Mouse (Mus musculus): ENCODE data around the gene Ndufaf7. TPM values are rescaled to one million over a fixed set of nuclear protein-coding genes. Genes with fewer than 3 reads are reported as not detected.

The Ndufaf7 gene
- polyA plus RNA-seq, 1 experiment from 2014 or later = 54.8 TPM

DNA sequence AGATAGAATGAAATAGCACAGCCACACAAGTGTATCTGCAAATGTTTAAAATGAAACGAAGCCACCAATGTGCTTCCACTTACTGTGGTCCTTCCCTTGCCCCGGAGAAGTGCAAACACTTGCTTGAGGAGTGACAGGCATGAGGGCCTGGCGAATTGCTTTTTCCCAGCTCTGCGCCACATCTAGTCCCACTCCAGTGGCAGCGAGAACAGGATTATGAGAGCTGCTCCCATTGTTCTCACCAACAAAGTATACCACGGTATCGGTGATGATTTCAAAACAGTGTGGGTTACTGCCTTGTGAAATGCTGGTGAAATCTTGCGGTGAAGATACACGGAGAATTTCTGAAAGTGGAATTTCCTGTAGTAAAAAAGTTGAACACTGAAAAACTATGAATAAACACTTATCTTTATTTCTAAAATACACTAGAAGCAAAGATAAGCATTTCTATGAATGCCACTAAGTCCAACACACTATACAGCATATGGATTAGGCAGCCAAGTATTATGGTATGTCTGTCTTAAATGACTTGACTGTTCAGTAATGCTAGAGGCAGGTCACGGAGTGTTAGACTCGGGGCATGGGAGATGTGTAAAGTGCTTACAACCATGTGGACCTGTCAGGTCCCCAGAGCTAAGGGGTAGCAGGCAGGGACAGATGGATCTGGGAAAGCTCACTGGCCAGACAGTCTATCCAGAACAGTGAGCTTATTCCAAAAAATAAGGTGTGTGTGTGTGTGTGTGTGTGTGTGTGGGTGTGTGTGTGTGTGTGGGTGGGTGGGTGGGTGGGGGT lies 29.4 kb downstream of the Ndufaf7 start:
- Histone ChIP-seq H3K4me2 (replicated peaks) (no peak overlapping the region), H3K36me3 (peaks cover 45% of the 10 kb centered on the region), H3K4me1 (no peaks in the 10 kb centered on the region), H3K27me3 (no peaks in the 10 kb centered on the region), H3K4me3 (no peak overlapping the region), H3K9me3 (no peaks in the 10 kb centered on the region), H3K27ac (replicated peaks) (no peak overlapping the region), H3K9ac (replicated peaks) (no peak overlapping the region)
- ATAC-seq (ENCODE audit: low FRiP score, low read depth) = no peak
- 91% methylated on average over 11 of the region's 11 CpGs for WGBS

DNA sequence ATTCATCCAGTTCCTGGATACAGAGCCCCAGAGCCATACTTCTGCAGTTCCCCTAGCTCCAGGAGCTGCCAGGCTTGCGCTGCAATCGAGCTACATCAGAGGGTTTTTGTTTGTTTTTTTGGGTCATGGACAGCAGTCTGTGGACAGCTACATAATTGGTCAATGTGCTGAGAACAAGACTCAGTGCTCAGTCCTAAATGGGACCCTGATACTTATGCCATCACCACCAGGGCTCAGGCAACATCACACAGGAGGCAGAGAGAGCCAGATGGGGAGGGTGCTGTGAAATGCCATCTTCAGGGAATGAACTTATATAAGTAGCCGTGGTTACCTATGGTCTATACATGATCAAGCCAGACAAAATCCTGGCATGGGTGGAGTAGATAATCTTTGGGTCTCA lies 31.6 kb downstream of the Ndufaf7 start:
- Histone ChIP-seq H3K4me1 (no peaks in the 10 kb centered on the region), H3K4me3 (no peak overlapping the region), H3K9me3 (no peaks in the 10 kb centered on the region), H3K27ac (replicated peaks) (no peak overlapping the region), H3K36me3 (peaks cover 46% of the 10 kb centered on the region), H3K27me3 (no peaks in the 10 kb centered on the region), H3K4me2 (replicated peaks) (no peak overlapping the region), H3K9ac (replicated peaks) (no peak overlapping the region)
- WGBS = 87% methylated on average over 3 of the region's 3 CpGs
- ATAC-seq (ENCODE audit: low FRiP score, low read depth) = no peak

DNA sequence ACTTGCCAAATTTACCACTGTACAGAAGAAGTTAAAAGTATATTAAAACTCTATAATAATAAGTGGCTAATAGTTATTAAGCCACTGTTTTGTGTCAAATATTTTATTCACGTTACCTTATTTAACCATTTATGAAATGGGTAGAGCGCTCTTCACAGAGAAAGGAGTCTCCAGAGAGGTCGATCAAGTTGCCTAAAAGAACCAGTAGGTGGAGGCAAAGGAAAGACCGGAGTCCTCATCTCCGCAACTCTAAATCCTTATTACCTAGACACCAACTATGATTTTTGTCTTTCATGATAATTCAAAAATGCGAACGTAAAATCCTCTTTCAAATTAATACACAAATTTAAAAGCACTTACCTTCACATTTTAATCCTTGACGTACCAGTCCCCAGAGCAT lies 46.2 kb downstream of the Ndufaf7 start:
- Histone ChIP-seq H3K4me3 (no peak overlapping the region), H3K27ac (replicated peaks) (no peak overlapping the region), H3K9ac (replicated peaks) (no peak overlapping the region), H3K4me2 (replicated peaks) (no peak overlapping the region), H3K27me3 (no peaks in the 10 kb centered on the region), H3K9me3 (no peaks in the 10 kb centered on the region), H3K36me3 (peaks cover 27% of the 10 kb centered on the region), H3K4me1 (no peaks in the 10 kb centered on the region)
- WGBS = 94% methylated on average over 8 of the region's 8 CpGs
- no peak for ATAC-seq (ENCODE audit: low FRiP score, low read depth)

DNA sequence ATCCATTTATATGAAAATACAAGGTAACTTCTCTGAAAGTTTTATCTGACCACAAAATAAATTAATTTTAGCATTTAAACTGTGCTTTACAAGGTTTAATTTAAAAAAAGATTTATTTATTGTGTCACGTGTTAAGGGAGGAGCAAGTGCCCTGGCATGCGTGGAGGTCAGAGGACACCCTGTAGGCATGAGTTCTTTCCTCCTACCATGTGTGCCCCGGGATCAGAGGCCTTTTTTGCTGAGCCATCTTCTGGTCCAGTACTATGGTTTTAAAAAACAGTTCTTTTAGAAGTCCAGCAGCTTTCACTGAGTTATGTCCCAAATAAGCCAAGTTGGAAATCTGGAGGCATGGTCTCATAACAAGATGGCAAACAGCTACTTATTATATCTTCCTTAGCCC lies 46.8 kb downstream of the Ndufaf7 start:
- no peak overlapping the region for H3K4me2 ChIP-seq (replicated peaks)
- H3K4me3 ChIP-seq = no peak overlapping the region
- peaks cover 27% of the 10 kb centered on the region for H3K36me3 ChIP-seq
- no peaks in the 10 kb centered on the region for H3K27me3 ChIP-seq
- ATAC-seq (ENCODE audit: low FRiP score, low read depth) = no peak
- H3K9ac ChIP-seq (replicated peaks) = no peak overlapping the region
- no peak overlapping the region for H3K27ac ChIP-seq (replicated peaks)
- 93% methylated on average over 3 of the region's 3 CpGs for WGBS
- no peaks in the 10 kb centered on the region for H3K9me3 ChIP-seq
- H3K4me1 ChIP-seq = no peaks in the 10 kb centered on the region

DNA sequence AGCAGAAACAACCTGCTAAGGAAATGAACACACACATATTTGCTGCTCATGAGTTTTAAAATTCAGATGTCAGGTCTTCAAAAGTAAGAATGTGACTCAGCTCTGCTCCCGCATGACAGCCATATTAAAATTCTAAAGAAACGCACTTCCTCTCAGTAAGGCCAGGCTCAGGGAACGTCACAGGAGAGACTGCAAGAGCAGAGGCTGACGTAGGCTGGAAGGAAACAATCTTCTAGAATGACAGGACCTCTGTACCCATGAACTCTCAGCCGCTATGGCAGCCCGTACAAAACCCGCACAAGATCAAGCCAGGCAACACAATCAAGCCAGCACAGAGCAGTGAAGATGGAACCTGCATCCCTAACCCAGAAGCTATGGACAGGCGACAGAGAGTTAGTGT lies 52.1 kb downstream of the Ndufaf7 start:
- Histone ChIP-seq H3K9me3 (no peaks in the 10 kb centered on the region), H3K4me1 (no peaks in the 10 kb centered on the region; the same call in 1 of the 2 replicates), H3K4me2 (replicated peaks) (no peak overlapping the region), H3K9ac (replicated peaks) (no peak overlapping the region), H3K36me3 (peaks cover 3% of the 10 kb centered on the region; the same call in 1 of the 2 replicates), H3K4me3 (no peak overlapping the region), H3K27me3 (no peaks in the 10 kb centered on the region), H3K27ac (replicated peaks) (no peak overlapping the region)
- WGBS = 81% methylated on average over 8 of the region's 8 CpGs
- ATAC-seq (ENCODE audit: low FRiP score, low read depth) = no peak

DNA sequence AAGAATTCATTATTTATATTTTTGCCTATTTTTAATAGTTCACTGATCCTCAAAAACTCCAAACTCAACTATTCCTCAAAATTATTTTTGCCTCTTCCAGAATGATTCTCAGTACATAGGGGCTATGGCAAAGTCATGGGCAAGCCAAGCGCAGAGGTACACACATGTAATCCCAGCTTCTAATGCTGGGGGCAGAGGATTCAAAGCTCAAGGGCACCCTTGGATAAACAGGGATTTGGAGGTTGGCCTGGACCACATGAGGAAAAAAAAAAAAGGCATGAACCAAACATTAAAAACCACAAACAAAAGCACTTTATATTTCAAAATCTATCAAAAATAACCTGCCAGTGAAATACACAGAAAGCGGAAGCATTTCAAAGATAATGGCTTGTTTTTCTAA lies 54.6 kb downstream of the Ndufaf7 start:
- H3K4me3 ChIP-seq = no peak overlapping the region
- WGBS = 95% methylated on average over 2 of the region's 2 CpGs
- ATAC-seq (ENCODE audit: low FRiP score, low read depth) = no peak
- no peak overlapping the region for H3K9ac ChIP-seq (replicated peaks)
- H3K27ac ChIP-seq (replicated peaks) = no peak overlapping the region
- no peaks in the 10 kb centered on the region for H3K9me3 ChIP-seq
- no peaks in the 10 kb centered on the region for H3K27me3 ChIP-seq
- H3K36me3 ChIP-seq = no peaks in the 10 kb centered on the region
- H3K4me2 ChIP-seq (replicated peaks) = no peak overlapping the region
- no peaks in the 10 kb centered on the region; the same call in 1 of the 2 replicates for H3K4me1 ChIP-seq

DNA sequence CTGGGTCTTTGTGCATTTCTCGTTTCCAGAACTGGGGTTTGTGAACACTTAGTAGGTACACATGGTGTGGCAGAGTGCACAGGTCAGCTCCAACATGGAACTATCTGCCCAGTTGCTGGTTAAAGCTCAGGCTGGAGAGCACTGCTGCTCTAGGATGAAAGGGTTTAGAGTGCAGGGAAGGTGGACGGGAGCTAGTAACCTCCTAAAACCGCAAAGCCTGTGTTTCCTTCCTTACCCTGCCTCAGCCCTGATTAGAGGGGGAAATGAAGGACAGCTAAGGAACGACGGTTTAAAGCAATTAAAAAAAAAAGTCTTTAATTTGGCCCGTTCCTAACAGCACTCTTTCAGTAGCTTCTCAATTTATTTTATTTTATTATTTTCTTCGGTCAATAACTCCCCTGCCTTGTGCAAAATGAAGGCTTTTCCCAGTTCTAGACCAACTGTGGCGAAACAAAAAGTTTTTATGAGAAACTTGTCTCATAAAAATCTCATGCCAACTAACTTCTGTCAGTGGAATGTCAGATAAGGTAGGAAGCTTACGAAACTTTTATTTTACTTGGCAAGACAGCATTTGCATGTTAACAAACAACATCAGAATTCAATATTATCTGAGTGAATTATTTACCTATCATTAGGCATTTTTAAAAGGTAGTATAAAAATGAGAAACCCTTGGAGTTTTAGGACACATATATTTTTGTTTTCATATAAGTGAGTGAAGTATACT lies 55.5 kb downstream of the Ndufaf7 start:
- Histone ChIP-seq H3K4me1 (no peaks in the 10 kb centered on the region; the same call in 1 of the 2 replicates), H3K4me2 (replicated peaks) (no peak overlapping the region), H3K27ac (replicated peaks) (no peak overlapping the region), H3K9me3 (no peaks in the 10 kb centered on the region), H3K36me3 (no peaks in the 10 kb centered on the region), H3K27me3 (no peaks in the 10 kb centered on the region), H3K4me3 (no peak overlapping the region), H3K9ac (replicated peaks) (no peak overlapping the region)
- no peak for ATAC-seq (ENCODE audit: low FRiP score, low read depth)
- 88% methylated on average over 9 of the region's 9 CpGs for WGBS

DNA sequence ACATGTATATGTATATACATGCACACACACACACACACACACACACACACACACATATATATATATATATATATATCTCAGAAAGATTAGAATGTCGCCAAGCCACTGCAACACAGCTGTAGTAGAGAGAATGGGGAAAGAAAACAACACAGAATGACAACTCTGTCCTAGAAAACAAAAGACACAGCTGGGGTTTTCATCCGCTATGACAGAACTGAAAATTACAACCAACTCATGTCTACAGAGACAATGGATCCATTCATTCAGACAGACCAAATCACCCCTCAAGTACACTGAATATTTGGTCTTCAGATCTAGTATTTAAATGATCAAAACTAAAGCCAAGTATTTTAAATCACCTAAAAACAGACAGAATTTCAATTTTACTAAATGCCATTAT lies 56.7 kb downstream of the Ndufaf7 start:
- no peaks in the 10 kb centered on the region for H3K27me3 ChIP-seq
- no peaks in the 10 kb centered on the region; the same call in 1 of the 2 replicates for H3K4me1 ChIP-seq
- no peak overlapping the region for H3K27ac ChIP-seq (replicated peaks)
- no peak overlapping the region for H3K4me2 ChIP-seq (replicated peaks)
- no peak overlapping the region for H3K4me3 ChIP-seq
- H3K9me3 ChIP-seq = no peaks in the 10 kb centered on the region
- no peaks in the 10 kb centered on the region for H3K36me3 ChIP-seq
- 83% methylated on average over 2 of the region's 2 CpGs for WGBS
- no peak overlapping the region for H3K9ac ChIP-seq (replicated peaks)
- ATAC-seq (ENCODE audit: low FRiP score, low read depth) = no peak

DNA sequence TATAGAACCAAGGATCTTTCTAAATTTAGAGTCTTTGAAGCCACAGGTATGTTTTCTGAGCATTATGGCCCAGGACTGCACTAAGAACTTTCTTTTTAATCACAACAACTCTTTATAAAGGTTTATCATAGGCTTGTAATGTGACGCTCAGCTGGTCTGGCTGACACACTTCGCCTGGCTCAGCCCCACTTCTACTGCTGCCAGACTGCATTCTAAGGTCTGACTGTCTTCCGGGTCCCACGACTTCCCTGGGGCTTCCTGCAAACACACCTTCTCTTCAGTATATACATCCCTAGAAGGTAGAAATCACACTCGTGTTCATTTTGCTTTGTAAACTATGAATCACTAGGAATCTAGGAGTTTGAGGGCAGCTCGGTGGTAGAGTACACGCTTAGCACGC lies 57.4 kb downstream of the Ndufaf7 start:
- Histone ChIP-seq H3K27ac (replicated peaks) (no peak overlapping the region), H3K36me3 (no peaks in the 10 kb centered on the region), H3K4me3 (no peak overlapping the region), H3K4me1 (no peaks in the 10 kb centered on the region; the same call in 1 of the 2 replicates), H3K9me3 (no peaks in the 10 kb centered on the region), H3K27me3 (no peaks in the 10 kb centered on the region), H3K4me2 (replicated peaks) (no peak overlapping the region), H3K9ac (replicated peaks) (no peak overlapping the region)
- 88% methylated on average over 8 of the region's 8 CpGs for WGBS
- no peak for ATAC-seq (ENCODE audit: low FRiP score, low read depth)

DNA sequence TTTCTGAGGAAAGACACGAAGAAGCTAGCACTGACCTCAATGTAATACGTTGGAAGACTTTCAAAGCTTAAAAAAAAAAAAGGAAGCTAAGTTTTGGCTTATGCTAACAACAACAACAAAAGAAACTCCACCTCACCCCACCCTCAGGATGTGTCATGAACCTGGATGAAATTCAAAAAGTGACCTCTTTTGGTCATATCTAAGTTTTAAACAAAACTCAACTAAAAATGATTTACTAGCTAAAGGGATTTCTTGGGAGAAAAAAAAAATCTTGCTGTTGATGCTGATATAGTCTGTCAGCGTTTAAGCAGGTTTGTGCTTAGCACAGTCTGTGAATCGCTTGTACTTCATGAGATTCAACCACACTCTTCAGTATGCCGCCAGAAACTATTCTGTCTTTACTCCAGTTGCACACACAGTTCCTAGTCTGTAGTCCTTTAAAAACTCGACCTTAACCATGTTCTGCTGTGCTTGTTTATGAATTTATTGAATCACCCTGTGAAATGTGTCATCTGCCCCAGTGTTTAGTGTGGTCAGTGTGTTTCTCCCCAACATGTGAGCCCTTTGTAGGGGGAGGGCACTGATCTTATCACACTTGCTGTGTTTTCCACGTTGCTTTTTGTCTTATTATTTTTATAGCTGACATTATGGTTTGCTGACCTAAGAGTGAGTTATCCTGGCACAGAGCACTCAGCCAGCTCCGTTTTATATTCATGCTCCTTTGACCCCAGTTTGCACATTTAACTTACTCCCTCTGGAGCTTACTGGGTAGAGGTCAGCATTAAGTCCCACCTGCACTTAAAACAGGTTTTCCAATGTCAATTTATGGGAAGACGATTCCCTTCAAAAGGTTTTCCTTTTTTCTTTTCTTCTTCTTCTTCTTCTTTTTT lies 58.2 kb downstream of the Ndufaf7 start:
- H3K4me1 ChIP-seq = no peaks in the 10 kb centered on the region; the same call in 1 of the 2 replicates
- H3K27me3 ChIP-seq = no peaks in the 10 kb centered on the region
- WGBS = 81% methylated on average over 9 of the region's 9 CpGs
- H3K4me2 ChIP-seq (replicated peaks) = no peak overlapping the region
- no peak overlapping the region for H3K27ac ChIP-seq (replicated peaks)
- no peak overlapping the region for H3K4me3 ChIP-seq
- no peak for ATAC-seq (ENCODE audit: low FRiP score, low read depth)
- H3K9ac ChIP-seq (replicated peaks) = no peak overlapping the region
- no peaks in the 10 kb centered on the region for H3K36me3 ChIP-seq
- H3K9me3 ChIP-seq = no peaks in the 10 kb centered on the region

All from midbrain, embryonic 12.5 days (tissue).